Mouse (Mus musculus) myocyte (in vitro differentiated cells): ENCODE measurements around the gene Gm20489. TPM values are rescaled to one million over a fixed set of nuclear protein-coding genes. Genes with fewer than 3 reads are reported as not detected.
A peak's percentile ranks its signal among the peaks of the same experiment; 100 is the strongest.

Experiments used
- H3K27me3 ChIP-seq: one replicate; pipeline ENCODE4 v1.6.1; 2011; ENCODE audit not compliant: control insufficient read depth, insufficient read depth, insufficient read length
- H3K36me3 ChIP-seq: one replicate; pipeline ENCODE4 v1.6.1; 2011; ENCODE audit not compliant: control insufficient read depth, insufficient read depth
- H3K4me2 ChIP-seq: one replicate; pipeline ENCODE4 v1.6.1; 2011; ENCODE audit warnings: low read depth, control low read depth
- H3K4me3 ChIP-seq: one replicate; pipeline ENCODE4 v1.5.1; 2011; ENCODE audit warnings: mild to moderate bottlenecking, control low read depth, moderate library complexity
- H3K79me2 ChIP-seq: one replicate; pipeline ENCODE4 v1.6.1; 2011; ENCODE audit not compliant: control insufficient read depth, insufficient read depth
- H3ac ChIP-seq: one replicate; pipeline ENCODE4 v1.6.1; 2011; ENCODE audit not compliant: control insufficient read depth, insufficient read length
- CEBPB ChIP-seq: IDR thresholded peaks from 2 replicates; pipeline ENCODE4 v1.6.1; 2011; ENCODE audit warnings: mild to moderate bottlenecking, moderate library complexity; ENCODE audit not compliant: poor library complexity, insufficient read depth, severe bottlenecking
- E2F4 ChIP-seq: IDR thresholded peaks from one replicate; pipeline ENCODE4 v1.6.1; 2011; ENCODE audit warnings: mild to moderate bottlenecking, control low read depth, moderate library complexity; ENCODE audit not compliant: insufficient read depth
- MAX ChIP-seq: IDR thresholded peaks from one replicate; pipeline ENCODE4 v1.6.1; 2011; ENCODE audit warnings: low read depth, mild to moderate bottlenecking, control low read depth
- MYOD1 ChIP-seq, 3 experiments: IDR thresholded peaks; one replicate each; pipeline ENCODE4 v1.6.1; 2011; ENCODE audit warnings: control low read depth in 2 of 3, low read depth in 2 of 3, mild to moderate bottlenecking in 2 of 3, moderate library complexity in 1 of 3; ENCODE audit not compliant: insufficient read length in 2 of 3, control insufficient read depth in 1 of 3
- MYOG ChIP-seq, 3 experiments: IDR thresholded peaks; one replicate each; pipeline ENCODE4 v1.6.1; 2011; ENCODE audit warnings: control low read depth in 2 of 3, low read depth in 2 of 3, mild to moderate bottlenecking in 2 of 3; ENCODE audit not compliant: insufficient read length in 2 of 3, control insufficient read depth in 1 of 3, insufficient read depth in 1 of 3
- POLR2A ChIP-seq: IDR thresholded peaks from one replicate; pipeline ENCODE4 v1.6.1; 2011; ENCODE audit warnings: low read depth, mild to moderate bottlenecking, control low read depth, moderate library complexity; ENCODE audit not compliant: insufficient read length
- POLR2AphosphoS2 ChIP-seq: IDR thresholded peaks from one replicate; pipeline ENCODE4 v1.6.1; 2011; ENCODE audit warnings: low read depth, control low read depth; ENCODE audit not compliant: insufficient read length
- REST ChIP-seq: IDR thresholded peaks from one replicate; pipeline ENCODE4 v1.6.1; 2011; ENCODE audit warnings: mild to moderate bottlenecking, control low read depth, moderate library complexity; ENCODE audit not compliant: insufficient read depth, insufficient read length
- SRF ChIP-seq: IDR thresholded peaks from one replicate; pipeline ENCODE4 v1.6.1; 2011; ENCODE audit warnings: low read depth; ENCODE audit not compliant: control insufficient read depth, insufficient read length
- TCF12 ChIP-seq: IDR thresholded peaks from one replicate; pipeline ENCODE4 v1.6.1; 2011; ENCODE audit warnings: mild to moderate bottlenecking, control low read depth; ENCODE audit not compliant: poor library complexity, insufficient read depth, severe bottlenecking
- TCF3 ChIP-seq: IDR thresholded peaks from one replicate; pipeline ENCODE4 v1.6.1; 2011; ENCODE audit warnings: low read depth, control low read depth; ENCODE audit not compliant: insufficient read length
- USF1 ChIP-seq: IDR thresholded peaks from one replicate; pipeline ENCODE4 v1.6.1; 2011; ENCODE audit warnings: low read depth, mild to moderate bottlenecking, control low read depth, moderate library complexity
- polyA plus RNA-seq: library from polyadenylated mRNA; unstranded; fragments of >200 nt; fragmentation: generic; extraction: Trizol; gene quantifications from one replicate; pipeline ENCODE4 v1.2.1, GENCODE M21; 2012; ENCODE audit warnings: missing spikeins

The Gm20489 gene
- polyA plus RNA-seq, 1 experiment, result not detected

DNA sequence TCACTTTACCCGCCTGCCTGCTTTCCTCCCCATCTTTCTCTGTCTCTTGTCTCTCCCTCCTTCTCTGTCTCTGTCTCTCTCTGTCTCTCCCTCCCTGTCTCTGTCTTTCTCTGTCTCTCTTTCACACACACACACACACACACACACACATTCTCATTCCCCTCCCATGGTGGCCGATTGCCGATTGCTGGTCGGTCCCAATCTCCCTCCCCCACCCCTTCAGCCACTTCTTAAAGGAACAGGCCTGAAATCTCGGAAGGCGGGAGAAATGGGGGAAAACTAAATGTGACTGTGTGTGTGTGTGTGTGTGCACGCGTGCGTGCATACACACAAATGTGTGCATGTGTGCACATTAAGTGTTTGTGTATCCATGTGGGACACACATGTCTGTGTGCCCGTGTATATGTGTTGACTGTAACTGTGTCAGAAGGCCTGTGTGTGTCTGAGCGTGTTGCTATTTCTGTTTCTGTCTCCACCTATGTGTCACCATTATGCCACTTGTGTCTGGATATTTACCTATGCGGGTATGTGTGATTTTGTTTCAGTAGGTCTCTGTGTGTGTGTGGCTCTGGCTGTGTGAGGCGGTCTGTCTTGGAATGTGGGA, 31.7 kb upstream of the Gm20489 start:
- H3K27me3 ChIP-seq, result no peaks in the 10 kb centered on the region
- no peak overlapping the region for H3ac ChIP-seq
- H3K36me3 ChIP-seq, result no peaks in the 10 kb centered on the region
- no peaks in the 10 kb centered on the region for H3K79me2 ChIP-seq
- H3K4me3 ChIP-seq, result no peak overlapping the region
- H3K4me2 ChIP-seq, result no peak overlapping the region
- TF ChIP-seq POLR2A, result no peak
- TF ChIP-seq SRF, result no peak
- TF ChIP-seq MAX, result no peak
- TF ChIP-seq TCF3, result no peak
- TF ChIP-seq POLR2AphosphoS2, result no peak
- no peak for TF ChIP-seq REST
- no peak for TF ChIP-seq TCF12
- no peak for TF ChIP-seq E2F4
- TF ChIP-seq MYOD1 (IDR thresholded peaks at IDR 0.05; ENCODE audit: control insufficient read depth in 1 of 3, insufficient read length in 2 of 3, low read depth in 2 of 3), result no peak
- no peak for TF ChIP-seq CEBPB
- no peak for TF ChIP-seq MYOG (IDR thresholded peaks at IDR 0.05; ENCODE audit: control insufficient read depth in 1 of 3, insufficient read depth in 1 of 3, insufficient read length in 2 of 3, low read depth in 2 of 3)
- TF ChIP-seq USF1, result no peak

DNA sequence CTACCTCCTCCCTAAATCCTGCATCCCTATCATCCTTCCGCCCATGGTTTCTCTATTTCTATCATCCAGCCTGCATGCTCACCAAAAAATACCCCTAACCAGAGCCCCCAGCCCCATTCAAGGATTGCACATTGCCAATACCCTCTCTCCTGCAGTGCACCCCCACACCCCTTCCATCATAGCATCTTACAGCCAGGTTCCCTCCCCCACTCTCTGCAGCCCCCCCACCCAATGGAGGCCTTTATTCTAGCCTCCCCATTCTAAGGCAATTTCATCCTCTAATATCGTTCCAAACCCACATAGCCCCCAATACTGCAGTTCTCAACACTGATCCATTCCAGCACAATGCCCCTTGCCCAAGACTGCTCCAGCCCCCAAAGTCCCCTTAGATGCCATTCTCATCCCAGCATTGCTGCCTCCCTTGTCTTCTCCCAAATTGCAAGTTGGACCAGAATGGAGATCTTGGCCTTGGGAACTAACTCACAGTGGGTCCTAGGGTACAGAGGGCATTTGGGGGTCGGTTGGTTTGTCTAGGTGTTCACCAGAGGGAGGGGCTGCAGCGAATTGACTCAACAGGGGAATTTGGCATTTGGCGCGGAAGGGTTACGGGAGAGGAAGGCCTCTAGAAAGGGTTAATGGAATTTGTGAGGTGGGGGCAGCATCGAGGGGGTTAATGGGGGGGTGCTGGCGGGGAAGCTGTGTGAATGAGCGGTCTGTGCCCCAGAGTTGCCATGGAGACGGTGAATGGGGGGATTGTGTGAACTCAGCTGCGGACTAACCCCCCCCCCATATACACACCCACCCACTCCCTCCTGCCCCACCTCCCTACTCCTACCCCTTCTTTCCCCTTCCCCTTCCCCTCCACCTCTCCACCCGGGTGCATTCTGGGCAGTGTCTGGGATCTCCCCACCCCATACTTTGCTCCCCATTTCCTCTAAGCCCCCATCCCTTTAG, 30.9 kb upstream of the Gm20489 start:
- Histone ChIP-seq H3K4me2 (no peak overlapping the region), H3ac (no peak overlapping the region), H3K4me3 (no peak overlapping the region), H3K79me2 (no peaks in the 10 kb centered on the region), H3K36me3 (no peaks in the 10 kb centered on the region), H3K27me3 (no peaks in the 10 kb centered on the region)
- TF ChIP-seq POLR2A (no peak), CEBPB (no peak), SRF (no peak), E2F4 (no peak), MYOD1 (IDR thresholded peaks at IDR 0.05; ENCODE audit: control insufficient read depth in 1 of 3, insufficient read length in 2 of 3, low read depth in 2 of 3) (no peak), MYOG (IDR thresholded peaks at IDR 0.05; ENCODE audit: control insufficient read depth in 1 of 3, insufficient read depth in 1 of 3, insufficient read length in 2 of 3, low read depth in 2 of 3) (no peak), POLR2AphosphoS2 (no peak), TCF12 (no peak), TCF3 (no peak), REST (no peak), USF1 (no peak), MAX (no peak)

DNA sequence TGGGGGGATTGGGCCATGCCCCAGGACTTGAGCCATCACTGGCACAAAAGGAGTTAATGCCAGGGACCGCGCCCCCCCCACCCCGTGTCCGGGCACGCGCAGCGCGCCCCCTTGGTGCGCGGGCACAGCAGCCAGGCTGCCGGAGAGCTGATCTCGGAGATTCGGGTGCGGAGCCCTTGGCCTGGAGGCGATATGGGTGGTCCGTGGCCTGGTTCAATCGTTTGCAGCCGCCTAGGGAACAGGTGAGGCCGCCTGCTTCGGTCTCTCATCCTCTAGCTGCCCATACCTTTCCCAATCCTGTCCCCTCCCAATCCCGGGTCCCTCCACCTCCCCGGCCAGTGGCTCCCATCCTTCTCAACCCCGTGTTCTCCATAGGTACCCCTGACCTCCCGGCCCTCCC, 30.2 kb upstream of the Gm20489 start, which contains the start of gene Nlgn3:
TSS of gene Nlgn3 (plus strand) at position 114 of the 400 bp plus-strand sequence.
- Histone ChIP-seq H3K36me3 (no peaks in the 10 kb centered on the region), H3ac (no peak within 1 kb of the TSS), H3K79me2 (no peaks in the 10 kb centered on the region), H3K27me3 (no peaks in the 10 kb centered on the region), H3K4me3 (no peak within 1 kb of the TSS), H3K4me2 (no peak within 1 kb of the TSS)
- TF ChIP-seq REST, result no peak
- no peak for TF ChIP-seq TCF3
- peak; percentile 46 for TF ChIP-seq POLR2AphosphoS2

DNA sequence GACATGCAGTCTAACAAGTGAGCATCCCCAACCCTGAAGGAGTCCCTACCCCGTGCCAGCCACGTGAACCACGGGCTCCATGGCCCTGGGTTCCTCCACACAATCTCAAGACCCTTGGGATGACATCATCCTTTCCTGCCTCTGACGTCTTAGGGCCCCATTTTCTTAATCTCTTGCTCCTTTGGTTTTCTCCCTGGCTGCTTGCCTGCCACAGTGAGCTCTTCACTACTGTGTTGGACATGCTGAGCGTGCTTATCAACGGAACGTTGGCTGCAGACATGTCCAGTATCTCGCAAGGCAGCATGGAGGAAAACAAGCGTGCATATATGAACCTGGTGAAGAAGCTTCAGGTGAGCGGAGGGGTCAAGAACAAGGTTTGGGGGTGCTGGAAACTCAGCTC, 21.3 kb upstream of the Gm20489 start:
- no peak overlapping the region for H3K4me3 ChIP-seq
- no peaks in the 10 kb centered on the region for H3K79me2 ChIP-seq
- H3K36me3 ChIP-seq, result no peaks in the 10 kb centered on the region
- no peak for TF ChIP-seq SRF
- no peak for TF ChIP-seq MYOD1 (IDR thresholded peaks at IDR 0.05; ENCODE audit: control insufficient read depth in 1 of 3, insufficient read length in 2 of 3, low read depth in 2 of 3)
- no peak for TF ChIP-seq MYOG (IDR thresholded peaks at IDR 0.05; ENCODE audit: control insufficient read depth in 1 of 3, insufficient read depth in 1 of 3, insufficient read length in 2 of 3, low read depth in 2 of 3)
- no peak for TF ChIP-seq TCF12
- TF ChIP-seq REST, result no peak
- no peak for TF ChIP-seq TCF3
- no peak for TF ChIP-seq USF1
- TF ChIP-seq E2F4, result no peak
- TF ChIP-seq MAX, result no peak
- no peak for TF ChIP-seq POLR2AphosphoS2
- no peak for TF ChIP-seq POLR2A
- no peak for TF ChIP-seq CEBPB
- H3K27me3 ChIP-seq, result no peaks in the 10 kb centered on the region
- no peak overlapping the region for H3ac ChIP-seq
- no peak overlapping the region for H3K4me2 ChIP-seq
